Mouse (Mus musculus) ES-E14 (cell line): ENCODE measurements at regions not wholly inside any gene's neighbourhood (a gene's known extent, or its start where the extent isn't known, plus 50 kb on each side); places are given as distances from the start of the nearest gene placed in this dataset.

Experiments used
- HCFC1 ChIP-seq: IDR thresholded peaks from 2 replicates; pipeline ENCODE4 v1.6.1; 2012; ENCODE audit warnings: low read length, inconsistent platforms, borderline replicate concordance; ENCODE audit not compliant: insufficient read depth
- MAFK ChIP-seq: IDR thresholded peaks from 2 replicates; pipeline ENCODE4 v1.6.1; 2014; ENCODE audit warnings: mild to moderate bottlenecking, low read depth, low read length, inconsistent platforms; ENCODE audit not compliant: insufficient read depth
- ZNF384 ChIP-seq: IDR thresholded peaks from 2 replicates; pipeline ENCODE4 v1.6.1; 2012; ENCODE audit warnings: low read depth, low read length, inconsistent platforms

- TF ChIP-seq HCFC1, result no peak
- TF ChIP-seq ZNF384, result no peak
- no peak for TF ChIP-seq MAFK
Observed at GRCm38 (mm10) chr3:39392053-39392452, 505.3 kb downstream of the Fat4 start.
